Mouse (Mus musculus) G1E (cell line): ENCODE results near the gene Tlr4. TPM values are rescaled to one million over a fixed set of nuclear protein-coding genes. Genes with fewer than 3 reads are reported as not detected.

Experiments used
- ATAC-seq: 2 replicates; pipeline ENCODE4 v1.8.0; 2016; ENCODE audit warnings: mild to moderate bottlenecking; ENCODE audit not compliant: insufficient number of reproducible peaks, poor library complexity, low FRiP score, severe bottlenecking; ENCODE audit errors: extremely low read depth
- DNase-seq: peaks from one replicate; pipeline ENCODE4 v3.0.0; 2012; ENCODE audit warnings: low spot score
- H3K27me3 ChIP-seq: 2 replicates; pipeline ENCODE4 v1.6.1; 2012; ENCODE audit warnings: mild to moderate bottlenecking, low read length, inconsistent platforms; ENCODE audit not compliant: insufficient read depth
- H3K36me3 ChIP-seq: replicated peaks from 2 replicates; pipeline ENCODE3; 2012; ENCODE audit warnings: mild to moderate bottlenecking, inconsistent platforms
- H3K4me1 ChIP-seq: 2 replicates; pipeline ENCODE4 v1.6.1; 2012; ENCODE audit warnings: low read depth, low read length, inconsistent platforms, mixed read lengths; ENCODE audit not compliant: insufficient read depth
- H3K4me3 ChIP-seq: 2 replicates; pipeline ENCODE4 v1.5.1; 2012; ENCODE audit warnings: low read depth, mild to moderate bottlenecking, inconsistent platforms, low read length, moderate library complexity, mixed read lengths
- H3K9me3 ChIP-seq: replicated peaks from 2 replicates; pipeline ENCODE4 v1.6.1; 2012; ENCODE audit warnings: inconsistent platforms
- CTCF ChIP-seq: IDR thresholded peaks from 2 replicates; pipeline ENCODE4 v1.5.1; 2012; ENCODE audit warnings: low read depth, low read length, inconsistent platforms, mixed read lengths
- GATA1 ChIP-seq: IDR thresholded peaks from 2 replicates; pipeline ENCODE4 v1.6.1; 2012; ENCODE audit warnings: borderline replicate concordance, low read length, inconsistent platforms, mixed read lengths
- GATA2 ChIP-seq: IDR thresholded peaks from 2 replicates; pipeline ENCODE4 v1.6.1; 2012; ENCODE audit warnings: low read depth, low read length, inconsistent platforms, borderline replicate concordance
- POLR2AphosphoS5 ChIP-seq: IDR thresholded peaks from 2 replicates; pipeline ENCODE4 v1.6.1; 2012; ENCODE audit warnings: low read depth, low read length, inconsistent platforms; ENCODE audit not compliant: insufficient replicate concordance
- TAL1 ChIP-seq: conservative IDR thresholded peaks from 2 replicates; pipeline ENCODE4 v1.6.1; 2012; ENCODE audit warnings: low read depth, low read length, inconsistent platforms, mixed read lengths
- polyA plus RNA-seq: library from polyadenylated mRNA; stranded (reverse); fragments of >175 nt; gene quantifications from 2 replicates; pipeline ENCODE4 v1.2.3, GENCODE M21; 2012
- total RNA-seq, 2 experiments: library from RNA; stranded (forward) in 1 of 2; stranded (reverse) in 1 of 2; fragments of 200-1000 nt in 1 of 2; fragments of >200 nt in 1 of 2; fragmentation: Nextera tagmentation in 1 of 2; gene quantifications; 2 replicates each; pipeline ENCODE4 v1.2.3; 2014 to 2017

The Tlr4 gene
- total and polyA plus RNA-seq, 3 experiments, result 0.22 TPM; not detected in 2

- H3K9me3 ChIP-seq, result peaks cover 2% of the 10 kb centered on the region; the same call in 1 of the 2 replicates
- DNase-seq (no peak), ATAC-seq (no peak)
- H3K4me3 ChIP-seq, result no peak overlapping the region
- H3K27me3 ChIP-seq, result no peaks in the 10 kb centered on the region
- TF ChIP-seq CTCF, result no peak
- TF ChIP-seq GATA2, result no peak
- TF ChIP-seq POLR2AphosphoS5, result no peak
- no peak for TF ChIP-seq GATA1
- no peak for TF ChIP-seq TAL1
- no peaks in the 10 kb centered on the region for H3K36me3 ChIP-seq
- H3K4me1 ChIP-seq, result no peaks in the 10 kb centered on the region
Observed at GRCm38 (mm10) chr4:66923616-66924276, 96.4 kb downstream of the Tlr4 start.

GRCm38 (mm10) chr4:66926066-66926465 lies 98.7 kb downstream of the Tlr4 start:
- ATAC-seq, result no peak
- Histone ChIP-seq H3K9me3 (peaks cover 2% of the 10 kb centered on the region; the same call in 1 of the 2 replicates), H3K27me3 (no peaks in the 10 kb centered on the region), H3K4me3 (no peak overlapping the region), H3K36me3 (no peaks in the 10 kb centered on the region), H3K4me1 (no peaks in the 10 kb centered on the region)
- DNase-seq, result no peak
- TF ChIP-seq GATA1 (no peak), POLR2AphosphoS5 (no peak), CTCF (no peak), TAL1 (no peak), GATA2 (no peak)

GRCm38 (mm10) chr4:66927537-66928088 lies 100.2 kb downstream of the Tlr4 start:
- no peaks in the 10 kb centered on the region for H3K36me3 ChIP-seq
- no peak overlapping the region for H3K4me3 ChIP-seq
- no peaks in the 10 kb centered on the region for H3K27me3 ChIP-seq
- ATAC-seq (no peak), DNase-seq (no peak)
- no peaks in the 10 kb centered on the region for H3K9me3 ChIP-seq
- H3K4me1 ChIP-seq, result no peaks in the 10 kb centered on the region
- TF ChIP-seq GATA1 (no peak), GATA2 (no peak), CTCF (no peak), TAL1 (no peak), POLR2AphosphoS5 (no peak)

GRCm38 (mm10) chr4:66938489-66939061 lies 111.2 kb downstream of the Tlr4 start:
- no peaks in the 10 kb centered on the region for H3K36me3 ChIP-seq
- TF ChIP-seq CTCF (no peak), GATA2 (no peak), POLR2AphosphoS5 (no peak), GATA1 (no peak), TAL1 (no peak)
- no peaks in the 10 kb centered on the region for H3K27me3 ChIP-seq
- H3K9me3 ChIP-seq, result no peaks in the 10 kb centered on the region
- no peaks in the 10 kb centered on the region for H3K4me1 ChIP-seq
- no peak overlapping the region for H3K4me3 ChIP-seq
- DNase-seq, result no peak
- ATAC-seq, result no peak

GRCm38 (mm10) chr4:66941894-66942293 lies 114.5 kb downstream of the Tlr4 start:
- ATAC-seq, result no peak
- Histone ChIP-seq H3K4me3 (no peak overlapping the region), H3K9me3 (no peaks in the 10 kb centered on the region), H3K36me3 (no peaks in the 10 kb centered on the region), H3K27me3 (no peaks in the 10 kb centered on the region), H3K4me1 (no peaks in the 10 kb centered on the region)
- DNase-seq, result no peak
- TF ChIP-seq GATA1 (no peak), POLR2AphosphoS5 (no peak), TAL1 (no peak), GATA2 (no peak), CTCF (no peak)

- ATAC-seq, result no peak
- H3K27me3 ChIP-seq, result no peaks in the 10 kb centered on the region
- no peak overlapping the region for H3K4me3 ChIP-seq
- no peaks in the 10 kb centered on the region for H3K36me3 ChIP-seq
- TF ChIP-seq POLR2AphosphoS5 (no peak), GATA1 (no peak), TAL1 (no peak), GATA2 (no peak), CTCF (no peak)
- DNase-seq, result no peak
- H3K4me1 ChIP-seq, result no peaks in the 10 kb centered on the region
- H3K9me3 ChIP-seq, result no peaks in the 10 kb centered on the region
Observed at GRCm38 (mm10) chr4:66943699-66944098, 116.3 kb downstream of the Tlr4 start.
